Mouse (Mus musculus) megakaryocyte, embryonic 14.5 days (primary cell): ENCODE results near the gene Itgb1bp1. TPM values are rescaled to one million over a fixed set of nuclear protein-coding genes. Genes with fewer than 3 reads are reported as not detected.
A peak's percentile ranks its signal among the peaks of the same experiment; 100 is the strongest.

Experiments used
- H3K27me3 ChIP-seq: replicated peaks from 2 replicates; pipeline ENCODE3; 2012; ENCODE audit warnings: inconsistent platforms
- H3K36me3 ChIP-seq: replicated peaks from 2 replicates; pipeline ENCODE3; 2012; ENCODE audit warnings: low read length, inconsistent platforms, mixed read lengths
- H3K4me1 ChIP-seq: 2 replicates; pipeline ENCODE4 v1.6.1; 2012; ENCODE audit warnings: inconsistent platforms
- H3K4me3 ChIP-seq: replicated peaks from 2 replicates; pipeline ENCODE3; 2012; ENCODE audit warnings: moderate library complexity, mild to moderate bottlenecking, inconsistent platforms
- H3K9me3 ChIP-seq: 2 replicates; pipeline ENCODE4 v1.6.1; 2012; ENCODE audit warnings: inconsistent platforms
- FLI1 ChIP-seq: IDR thresholded peaks from 2 replicates; pipeline ENCODE4 v1.6.1; 2012; ENCODE audit warnings: low read length, inconsistent platforms, mixed read lengths
- GATA1 ChIP-seq: IDR thresholded peaks from 3 replicates; pipeline ENCODE4 v1.6.1; 2012; ENCODE audit warnings: mixed read lengths, low read length, inconsistent platforms, borderline replicate concordance
- polyA plus RNA-seq: library from polyadenylated mRNA; stranded (reverse); fragments of >175 nt; gene quantifications from 2 replicates; pipeline ENCODE4 v1.2.3, GENCODE M21; 2012; ENCODE audit warnings: low replicate concordance; ENCODE audit not compliant: insufficient read depth

Gene Itgb1bp1
- polyA plus RNA-seq, 1 experiment, result 19.5 TPM

DNA sequence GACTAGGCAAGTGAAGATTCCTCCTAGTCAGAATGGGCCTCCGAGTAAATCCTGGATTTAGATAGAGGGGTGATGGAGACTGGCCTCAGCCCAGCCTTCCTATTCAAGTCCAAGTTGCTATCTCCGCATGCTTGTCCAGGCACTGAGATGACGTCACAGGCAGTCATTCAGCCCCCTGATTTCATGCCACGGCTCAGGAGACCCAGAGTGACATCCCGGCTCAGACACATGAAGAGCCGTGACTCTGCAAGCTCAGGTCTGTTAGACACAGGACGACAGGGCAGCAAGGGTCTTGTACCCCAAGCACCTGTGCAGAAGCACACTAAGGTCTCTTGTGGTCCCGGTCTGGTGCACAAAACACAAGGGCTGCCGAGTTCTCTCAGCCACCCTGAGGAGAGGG is 36.8 kb upstream of the Itgb1bp1 start:
- peaks cover 100% of the 10 kb centered on the region for H3K36me3 ChIP-seq
- TF ChIP-seq GATA1 (no peak), FLI1 (no peak)
- H3K27me3 ChIP-seq, result no peaks in the 10 kb centered on the region
- no peak overlapping the region for H3K4me3 ChIP-seq
- H3K9me3 ChIP-seq, result no peaks in the 10 kb centered on the region
- H3K4me1 ChIP-seq, result peaks cover 14% of the 10 kb centered on the region

DNA sequence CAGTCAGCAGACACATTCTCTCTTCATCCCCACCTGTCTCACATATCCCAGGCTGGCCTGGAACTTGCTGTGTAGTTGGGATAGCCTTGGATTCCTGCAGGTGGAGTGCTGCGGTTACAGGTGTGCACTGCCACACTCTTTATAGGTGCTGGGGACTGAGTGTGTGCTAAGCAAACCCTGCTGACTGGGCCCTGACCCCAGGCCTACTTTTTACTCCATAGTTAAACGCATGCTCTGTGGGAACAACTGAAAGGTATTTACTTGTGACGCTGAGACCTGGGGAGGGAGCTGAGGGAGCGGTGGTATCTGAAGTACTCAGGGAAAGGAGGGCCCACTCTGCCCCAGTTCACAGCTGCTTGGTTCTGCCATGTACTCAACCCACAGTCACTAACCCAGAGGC is 36.2 kb upstream of the Itgb1bp1 start:
- Histone ChIP-seq H3K36me3 (peaks cover 97% of the 10 kb centered on the region), H3K9me3 (no peaks in the 10 kb centered on the region), H3K4me3 (no peak overlapping the region), H3K27me3 (no peaks in the 10 kb centered on the region), H3K4me1 (peaks cover 19% of the 10 kb centered on the region)
- TF ChIP-seq GATA1 (no peak), FLI1 (no peak)

DNA sequence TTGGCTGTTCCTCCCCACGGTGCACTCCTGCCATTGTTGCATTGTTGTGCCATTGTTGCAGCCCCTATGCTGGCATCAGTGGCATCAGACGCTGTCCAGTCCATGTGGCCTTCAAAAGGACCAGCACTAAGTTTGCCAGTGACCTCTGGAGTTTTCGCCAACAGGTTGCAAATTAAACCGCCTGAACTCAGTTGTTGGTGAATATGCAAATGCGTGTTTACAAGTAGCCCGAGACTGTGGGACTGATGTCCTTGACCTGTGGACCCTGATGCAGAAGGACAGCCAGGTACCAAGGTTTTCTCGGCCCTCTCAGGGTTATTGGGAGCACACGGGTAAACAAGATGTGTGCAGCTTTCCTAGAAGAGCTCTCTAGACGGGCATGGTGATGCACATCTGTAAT is 35.1 kb upstream of the Itgb1bp1 start:
- Histone ChIP-seq H3K4me1 (peaks cover 24% of the 10 kb centered on the region), H3K27me3 (no peaks in the 10 kb centered on the region), H3K4me3 (no peak overlapping the region), H3K36me3 (peaks cover 86% of the 10 kb centered on the region), H3K9me3 (no peaks in the 10 kb centered on the region)
- no peak for TF ChIP-seq GATA1
- no peak for TF ChIP-seq FLI1

DNA sequence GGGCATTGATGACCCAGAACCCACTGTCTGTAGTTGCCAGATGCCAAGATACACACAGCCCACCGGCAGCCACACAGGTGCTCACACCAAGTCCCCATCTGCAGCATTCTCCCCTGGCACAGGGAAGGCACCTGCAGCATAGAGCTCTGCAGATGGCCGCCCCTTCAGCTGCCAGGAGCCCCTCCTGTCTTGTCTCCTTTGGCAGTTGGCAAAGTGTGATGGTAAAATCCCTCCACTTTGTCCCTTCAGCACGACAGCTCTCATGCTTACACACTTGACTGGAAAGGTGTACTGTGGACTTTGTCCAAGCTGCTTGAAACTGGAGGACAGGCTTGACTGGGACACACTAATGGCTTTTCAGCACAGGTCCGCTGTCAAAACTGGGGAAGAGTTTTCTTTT is 34.2 kb upstream of the Itgb1bp1 start:
- H3K4me1 ChIP-seq, result peaks cover 28% of the 10 kb centered on the region
- H3K27me3 ChIP-seq, result no peaks in the 10 kb centered on the region
- TF ChIP-seq FLI1, result no peak
- TF ChIP-seq GATA1, result no peak
- no peak overlapping the region for H3K4me3 ChIP-seq
- H3K36me3 ChIP-seq, result peaks cover 77% of the 10 kb centered on the region
- H3K9me3 ChIP-seq, result no peaks in the 10 kb centered on the region

DNA sequence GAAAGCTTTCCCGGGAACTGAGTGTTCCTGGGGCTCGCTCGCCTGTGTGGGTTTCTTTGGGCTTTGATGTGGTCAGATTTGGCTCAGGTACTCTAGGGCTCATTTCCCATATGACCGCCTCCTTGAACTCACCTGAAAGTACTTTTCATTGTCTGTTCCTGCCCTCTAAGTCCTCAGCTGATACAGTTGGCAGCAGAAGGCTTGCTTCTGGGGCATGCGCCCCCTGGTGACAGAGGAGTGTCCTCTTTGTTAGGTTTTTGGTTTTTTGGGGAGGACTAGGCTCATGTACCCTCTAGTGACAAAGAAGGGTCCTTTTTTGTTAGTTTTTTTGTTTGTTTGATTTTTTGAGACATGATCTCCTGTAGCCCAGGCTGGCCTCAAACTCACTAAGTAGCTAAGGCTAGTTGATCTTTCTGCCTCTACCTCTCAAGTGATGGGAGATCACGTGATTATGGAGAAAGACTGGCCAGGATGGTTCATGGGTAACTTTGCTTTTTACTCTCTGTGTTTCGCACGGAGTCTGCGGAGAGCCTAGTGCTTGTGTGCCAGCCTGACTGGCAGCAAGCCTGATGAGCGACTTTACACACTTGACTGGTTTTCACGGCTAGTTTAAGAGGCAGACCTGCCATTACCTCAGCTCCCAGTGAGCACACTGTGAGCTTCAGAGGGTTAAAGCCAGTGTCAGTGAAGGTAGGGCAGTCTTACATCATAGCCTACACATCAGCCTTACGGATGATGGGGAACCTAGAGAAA is 32.2 kb upstream of the Itgb1bp1 start:
- Histone ChIP-seq H3K9me3 (no peaks in the 10 kb centered on the region), H3K36me3 (peaks cover 78% of the 10 kb centered on the region), H3K4me3 (no peak overlapping the region), H3K27me3 (no peaks in the 10 kb centered on the region), H3K4me1 (peaks cover 26% of the 10 kb centered on the region)
- no peak for TF ChIP-seq FLI1
- TF ChIP-seq GATA1, result no peak

DNA sequence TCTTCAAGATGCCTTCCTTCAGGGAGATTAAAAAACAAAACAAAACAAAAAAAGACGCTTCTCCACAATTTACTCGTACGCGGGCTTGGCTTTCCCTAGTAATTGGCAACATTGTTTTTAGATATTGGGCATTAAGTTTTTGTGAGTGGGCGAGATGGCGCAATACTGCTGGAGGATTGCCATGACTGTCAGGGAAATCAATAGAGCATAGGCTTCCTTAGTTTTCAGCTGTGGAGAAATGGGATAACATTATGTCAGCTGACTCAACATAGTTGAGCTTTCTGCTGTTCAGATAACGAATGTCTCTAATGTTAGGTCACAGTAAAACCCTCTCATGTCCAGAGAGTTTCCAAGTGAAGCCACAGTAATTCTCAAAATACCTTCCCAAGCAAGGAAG is 30.8 kb upstream of the Itgb1bp1 start:
- TF ChIP-seq FLI1, result no peak
- no peak for TF ChIP-seq GATA1
- peaks cover 77% of the 10 kb centered on the region for H3K36me3 ChIP-seq

DNA sequence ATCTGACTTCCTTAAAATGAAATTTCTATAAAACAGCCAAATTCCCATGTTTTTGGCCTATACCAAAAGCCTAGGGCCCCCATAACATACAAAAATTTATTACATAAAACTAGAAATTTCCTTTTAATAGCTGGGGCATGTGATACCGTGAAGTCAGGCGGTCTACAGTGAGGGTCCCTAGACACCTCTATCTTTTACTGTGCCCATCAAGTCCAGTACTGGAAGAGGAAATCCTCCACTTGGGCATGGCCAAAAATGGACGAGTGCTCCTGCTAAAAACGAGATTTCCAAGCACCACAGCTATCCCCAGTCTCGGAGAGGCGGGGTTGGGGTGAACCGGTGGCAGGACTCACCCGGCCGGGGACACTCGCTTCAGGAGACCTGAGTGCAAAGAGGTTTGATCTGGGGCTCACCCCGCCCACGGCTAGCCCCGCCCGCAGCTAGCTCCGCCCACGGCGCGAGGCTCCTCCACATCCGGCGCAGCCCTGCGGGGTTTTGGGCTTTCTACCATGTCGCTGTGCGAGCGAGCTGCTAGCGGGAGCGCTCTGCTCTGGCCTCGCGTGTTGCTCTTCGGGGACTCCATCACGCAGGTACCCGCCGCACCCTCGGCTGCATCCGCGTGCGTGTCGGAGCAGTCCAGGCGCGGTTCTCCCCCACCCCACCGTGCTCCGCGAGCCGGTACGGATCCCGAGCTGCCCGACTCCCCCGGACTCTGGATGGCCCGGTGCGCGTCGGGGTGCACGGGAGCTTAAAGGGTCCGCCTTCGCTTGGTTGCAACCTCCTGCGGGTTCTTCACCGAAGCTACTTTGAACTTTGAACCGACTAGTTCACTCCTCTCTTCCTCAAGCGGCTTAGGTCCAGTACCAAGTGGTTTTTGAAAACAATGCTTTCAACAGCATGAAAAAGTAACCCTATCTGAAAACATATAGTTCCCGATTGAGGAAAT is 30.1 kb upstream of the Itgb1bp1 start, which contains the start of gene Iah1:
TSS of gene Iah1 (plus strand) at position 467 of the 946 bp plus-strand sequence.
- peak within 1 kb of the TSS; percentile 96 for H3K4me3 ChIP-seq
- H3K36me3 ChIP-seq, result peaks cover 77% of the 10 kb centered on the region
- H3K4me1 ChIP-seq, result peaks cover 26% of the 10 kb centered on the region
- TF ChIP-seq FLI1, result no peak
- TF ChIP-seq GATA1, result no peak
- H3K27me3 ChIP-seq, result no peaks in the 10 kb centered on the region
- no peaks in the 10 kb centered on the region for H3K9me3 ChIP-seq

More for the DNA sequence above, 30.8 kb upstream of the Itgb1bp1 start:
- peak overlapping the region; percentile 96 for H3K4me3 ChIP-seq
- no peaks in the 10 kb centered on the region for H3K27me3 ChIP-seq
- H3K9me3 ChIP-seq, result no peaks in the 10 kb centered on the region
- H3K4me1 ChIP-seq, result peaks cover 26% of the 10 kb centered on the region

DNA sequence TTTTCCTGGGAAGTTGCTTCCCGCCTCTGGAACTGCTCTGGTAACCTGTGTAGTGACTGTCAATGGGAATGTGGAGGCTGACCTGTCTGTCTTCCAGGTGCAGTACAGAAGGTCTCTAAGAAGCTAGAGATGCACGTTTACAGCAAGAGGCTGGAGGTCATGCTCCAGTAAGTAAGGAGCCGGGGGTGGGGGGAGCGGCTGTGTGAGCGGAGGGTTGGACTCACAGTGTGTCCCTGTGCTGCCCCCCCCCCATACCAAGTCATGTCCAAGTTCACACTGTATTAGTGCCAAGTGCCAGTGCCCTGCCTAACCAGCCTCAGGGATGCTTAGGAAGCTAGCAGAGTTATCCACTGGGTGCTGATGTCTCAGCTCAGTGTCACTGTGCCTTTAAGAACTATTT is 26.1 kb upstream of the Itgb1bp1 start:
- TF ChIP-seq GATA1 (no peak), FLI1 (no peak)
- Histone ChIP-seq H3K4me3 (no peak overlapping the region), H3K9me3 (no peaks in the 10 kb centered on the region), H3K36me3 (peaks cover 81% of the 10 kb centered on the region), H3K4me1 (peaks cover 10% of the 10 kb centered on the region), H3K27me3 (no peaks in the 10 kb centered on the region)

DNA sequence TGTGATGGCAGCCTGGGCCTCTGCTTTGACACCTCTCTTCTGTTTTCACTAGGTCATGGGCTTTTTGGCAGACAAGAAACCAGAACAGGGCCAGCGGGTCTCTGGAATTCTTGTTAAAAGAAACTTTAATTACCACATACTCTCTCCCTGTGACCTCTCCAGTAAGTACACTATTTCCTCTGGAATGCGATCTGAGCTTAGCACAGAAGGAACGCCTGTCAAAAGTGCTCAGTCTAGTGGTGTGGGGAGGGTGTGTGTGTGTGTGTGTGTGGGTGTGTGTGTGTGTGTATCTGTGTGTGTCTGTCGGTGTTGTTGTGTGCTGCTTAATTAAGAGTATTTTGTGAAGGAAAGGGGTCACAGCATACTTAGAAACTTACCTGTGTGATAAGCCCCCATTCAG is 20.6 kb upstream of the Itgb1bp1 start:
- no peaks in the 10 kb centered on the region for H3K27me3 ChIP-seq
- no peaks in the 10 kb centered on the region for H3K9me3 ChIP-seq
- H3K36me3 ChIP-seq, result peaks cover 98% of the 10 kb centered on the region
- H3K4me1 ChIP-seq, result peaks cover 4% of the 10 kb centered on the region; the same call in 1 of the 2 replicates
- TF ChIP-seq FLI1 (no peak), GATA1 (no peak)
- no peak overlapping the region for H3K4me3 ChIP-seq

DNA sequence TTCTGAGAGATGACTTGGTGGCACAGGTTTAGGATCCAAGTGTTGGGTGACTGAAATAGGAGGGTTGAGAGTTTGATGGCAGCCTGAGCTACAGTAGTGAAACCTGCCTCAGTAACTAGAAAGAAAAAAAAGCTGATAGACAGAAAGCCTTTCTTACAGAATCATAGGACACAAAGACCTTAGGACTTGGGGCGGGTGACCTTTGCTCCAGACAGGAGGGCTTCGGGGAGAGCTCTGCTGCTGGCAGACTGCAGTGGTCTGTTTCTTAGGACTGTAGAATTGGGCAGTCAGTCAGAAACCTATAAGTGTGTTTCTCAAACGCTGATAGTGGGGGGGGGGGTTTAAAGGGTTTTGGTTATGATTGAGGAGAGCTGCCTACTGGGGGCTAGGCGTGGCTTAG is 19.7 kb upstream of the Itgb1bp1 start:
- H3K27me3 ChIP-seq, result no peaks in the 10 kb centered on the region
- H3K4me3 ChIP-seq, result no peak overlapping the region
- peaks cover 95% of the 10 kb centered on the region for H3K36me3 ChIP-seq
- TF ChIP-seq GATA1, result no peak
- TF ChIP-seq FLI1, result no peak
- H3K4me1 ChIP-seq, result peaks cover 4% of the 10 kb centered on the region; the same call in 1 of the 2 replicates
- H3K9me3 ChIP-seq, result no peaks in the 10 kb centered on the region
